Mouse (Mus musculus) G1E (cell line): ENCODE results near the gene Gm11077.

Source experiments
- CTCF ChIP-seq: IDR thresholded peaks from 2 replicates; pipeline ENCODE4 v1.5.1; 2012; ENCODE audit warnings: low read depth, low read length, inconsistent platforms, mixed read lengths
- GATA1 ChIP-seq: IDR thresholded peaks from 2 replicates; pipeline ENCODE4 v1.6.1; 2012; ENCODE audit warnings: borderline replicate concordance, low read length, inconsistent platforms, mixed read lengths

DNA sequence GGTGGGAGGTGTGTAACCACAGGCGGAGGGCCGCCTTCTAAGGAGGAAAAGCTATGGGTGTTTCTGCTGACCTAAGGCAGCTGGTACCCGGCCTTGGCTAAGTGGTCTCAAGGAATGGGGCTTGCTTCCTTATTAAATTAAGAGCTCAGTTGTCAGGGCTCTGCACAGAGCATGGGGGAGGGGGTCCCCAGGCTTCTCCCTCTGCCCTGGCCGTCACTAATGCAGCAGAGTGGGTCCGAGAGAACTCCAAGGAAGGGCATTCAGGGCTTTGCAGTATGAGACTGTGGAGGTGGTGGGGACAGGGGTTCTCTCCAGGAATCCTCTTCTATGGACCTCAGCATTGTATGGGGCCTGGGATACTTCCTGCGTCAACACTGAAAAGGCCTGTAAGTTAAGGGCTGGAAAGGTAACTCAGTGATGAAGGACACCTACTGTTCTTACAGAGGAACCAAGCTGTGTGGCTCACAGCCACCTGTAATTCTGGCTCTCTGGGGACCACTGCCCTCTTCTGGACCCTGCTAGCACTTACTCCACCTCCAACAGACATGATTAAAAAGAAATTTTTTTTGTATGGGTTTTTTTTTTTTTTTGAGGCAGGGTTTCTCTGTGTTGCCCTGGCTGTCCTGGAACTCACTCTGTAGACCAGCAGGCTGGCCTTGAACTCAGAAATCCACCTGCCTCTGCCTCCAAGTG, 19.5 kb upstream of the Gm11077 start:
- no peak for TF ChIP-seq CTCF
- TF ChIP-seq GATA1: no peak
